Mouse (Mus musculus) heart, embryonic 10.5 days (tissue): ENCODE measurements around the gene Commd2. TPM values are rescaled to one million over a fixed set of nuclear protein-coding genes. Genes with fewer than 3 reads are reported as not detected.

Experiments
- DNase-seq: peaks from one replicate; pipeline ENCODE4 v3.0.0-alpha.2; 2017; ENCODE audit warnings: low spot score
- H3K27ac ChIP-seq: fragments of 300-500 bp; sonication (generic); 2 replicates; pipeline ENCODE4 v1.5.1; 2016; ENCODE audit warnings: mild to moderate bottlenecking
- H3K27me3 ChIP-seq: fragments of 300-500 bp; sonication (generic); 2 replicates; pipeline ENCODE4 v1.6.1; 2016; ENCODE audit warnings: mild to moderate bottlenecking; ENCODE audit not compliant: poor library complexity, insufficient read depth, severe bottlenecking
- H3K36me3 ChIP-seq: fragments of 300-500 bp; sonication (generic); 2 replicates; pipeline ENCODE4 v1.6.1; 2016; ENCODE audit warnings: mild to moderate bottlenecking, moderate library complexity
- H3K4me1 ChIP-seq: fragments of 300-500 bp; sonication (generic); 2 replicates; pipeline ENCODE4 v1.6.1; 2016; ENCODE audit warnings: mild to moderate bottlenecking
- H3K4me3 ChIP-seq: fragments of 300-500 bp; sonication (generic); 2 replicates; pipeline ENCODE4 v1.5.1; 2016; ENCODE audit warnings: mild to moderate bottlenecking, moderate library complexity
- H3K9me3 ChIP-seq: fragments of 300-500 bp; sonication (generic); 2 replicates; pipeline ENCODE4 v1.6.1; 2016; ENCODE audit warnings: mild to moderate bottlenecking, moderate library complexity
- WGBS: fragments of 180-500 bp; shearing (Covaris S2); methylation state at CpG from one replicate; pipeline ENCODE4 v1.1.7; 2016; 5-methylcytosine and 5-hydroxymethylcytosine counted together
- polyA plus RNA-seq: library from polyadenylated mRNA; unstranded; fragments of >200 nt; fragmentation: Nextera tagmentation; extraction: Ambion mirVana; gene quantifications from 2 replicates; pipeline ENCODE4 v1.2.1, GENCODE M21; 2016

Commd2 gene
- polyA plus RNA-seq, 1 experiment from 2014 or later, result 70.2 TPM

DNA sequence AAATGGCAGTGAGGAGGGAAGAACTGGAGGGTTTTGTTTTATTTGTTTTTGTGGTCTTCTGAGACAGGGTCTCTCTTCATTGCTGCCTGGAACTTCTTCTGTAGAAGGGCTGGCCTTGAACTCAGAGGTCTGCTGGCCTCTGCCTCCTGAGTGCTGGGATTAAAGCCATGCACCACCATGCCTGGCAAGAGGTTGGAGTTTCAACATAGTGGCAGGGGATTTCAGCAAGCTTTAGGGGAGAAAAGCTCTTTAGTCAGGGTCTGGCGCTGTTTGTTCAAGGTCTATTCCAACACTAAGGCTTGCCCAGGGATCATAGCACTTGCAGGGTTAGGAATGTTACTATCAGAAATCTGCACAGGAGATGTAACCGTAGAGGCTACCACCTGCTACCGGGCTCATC lies 2.1 kb upstream of the Commd2 start:
- H3K4me1 ChIP-seq, result 0 out of 2 replicates have a peak, but pooled peaks cover 4% of the 10 kb centered on the region
- no peak for DNase-seq
- 0 out of 2 replicates have a peak, but pooled peaks cover 5% of the 10 kb centered on the region for H3K36me3 ChIP-seq
- no peaks in the 10 kb centered on the region for H3K27me3 ChIP-seq
- WGBS, result 76% methylated on average over 3 of the region's 3 CpGs
- no peak overlapping the region for H3K4me3 ChIP-seq
- H3K27ac ChIP-seq, result no peak overlapping the region
- H3K9me3 ChIP-seq, result no peaks in the 10 kb centered on the region

DNA sequence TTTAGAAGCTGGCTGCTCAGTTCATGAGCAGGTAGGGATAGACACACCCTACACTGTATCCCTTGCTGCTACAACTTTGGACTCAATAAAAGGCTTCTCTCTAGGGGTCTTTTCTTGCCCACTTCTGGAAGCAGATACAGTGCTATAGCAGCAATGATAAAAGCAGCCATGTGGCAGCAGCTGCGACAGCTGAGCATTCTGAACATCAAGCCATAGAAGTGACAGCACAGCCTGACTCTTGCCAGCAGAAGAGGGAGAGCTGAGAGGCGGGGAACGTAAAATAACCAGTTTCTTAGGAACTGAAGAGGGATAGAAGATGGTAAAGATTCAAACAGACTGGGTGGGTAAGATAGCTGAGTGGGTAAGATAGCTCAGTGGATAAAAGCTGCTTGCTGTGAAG lies 970 bp upstream of the Commd2 start:
- Histone ChIP-seq H3K27me3 (no peaks in the 10 kb centered on the region), H3K36me3 (0 out of 2 replicates have a peak, but pooled peaks cover 7% of the 10 kb centered on the region), H3K4me1 (0 out of 2 replicates have a peak, but pooled peaks cover 4% of the 10 kb centered on the region), H3K9me3 (no peaks in the 10 kb centered on the region), H3K4me3 (no peak overlapping the region), H3K27ac (no peak overlapping the region)
- no peak for DNase-seq
- 88% methylated on average over 3 of the region's 3 CpGs for WGBS

DNA sequence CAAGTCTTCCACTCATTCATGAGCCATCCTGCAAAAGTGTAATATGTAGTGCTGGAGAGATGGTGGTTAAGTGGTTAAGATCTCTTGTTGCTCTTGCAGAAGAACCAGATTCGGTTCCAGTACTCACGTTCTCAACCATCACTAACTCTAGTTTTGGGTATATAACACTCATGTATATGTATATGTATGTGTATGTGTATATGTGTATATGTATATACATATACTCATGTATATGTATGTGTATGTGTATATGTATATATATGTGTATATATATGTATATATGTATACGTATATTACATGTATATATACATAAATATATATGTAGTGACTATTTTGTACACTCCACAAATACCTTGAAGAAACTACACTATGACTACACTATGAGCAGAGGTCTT lies 347 bp upstream of the Commd2 start:
- Histone ChIP-seq H3K4me3 (peak overlapping the region; percentile 90), H3K36me3 (peaks cover 7% of the 10 kb centered on the region), H3K27me3 (no peaks in the 10 kb centered on the region), H3K27ac (peak overlapping the region; percentile 94), H3K9me3 (no peaks in the 10 kb centered on the region), H3K4me1 (0 out of 2 replicates have a peak, but pooled peaks cover 4% of the 10 kb centered on the region)
- no peak for DNase-seq
- WGBS, result 74% methylated on average over 3 of the region's 3 CpGs

DNA sequence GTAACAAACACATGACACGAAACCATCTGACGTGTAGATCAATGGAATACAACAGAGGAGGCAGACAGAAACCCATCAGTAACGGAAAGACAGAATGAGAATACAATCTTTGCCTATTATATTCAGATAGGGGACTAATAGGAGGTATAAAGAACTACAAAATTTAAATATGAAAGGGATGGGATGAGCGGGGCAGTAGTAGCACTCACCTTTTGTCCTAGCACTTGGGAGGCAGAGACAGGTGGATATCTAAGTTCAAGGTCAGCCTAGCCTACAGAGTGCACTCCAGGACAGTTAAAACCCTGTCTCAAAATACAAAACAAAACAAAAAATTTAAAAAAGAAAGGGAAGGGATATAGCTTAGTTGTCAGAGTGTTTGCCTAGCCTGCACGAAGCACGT lies 8.3 kb downstream of the Commd2 start:
- Histone ChIP-seq H3K27ac (no peak overlapping the region), H3K27me3 (no peaks in the 10 kb centered on the region), H3K4me3 (no peak overlapping the region), H3K9me3 (no peaks in the 10 kb centered on the region), H3K36me3 (peaks cover 27% of the 10 kb centered on the region), H3K4me1 (no peaks in the 10 kb centered on the region)
- DNase-seq, result no peak
- 88% methylated on average over 6 of the region's 6 CpGs for WGBS

GRCm38 (mm10) chr3:57637596-57637995 lies 13.9 kb downstream of the Commd2 start:
- Histone ChIP-seq H3K36me3 (no peaks in the 10 kb centered on the region), H3K27ac (no peak overlapping the region), H3K4me1 (no peaks in the 10 kb centered on the region), H3K9me3 (no peaks in the 10 kb centered on the region), H3K4me3 (no peak overlapping the region), H3K27me3 (no peaks in the 10 kb centered on the region)
- DNase-seq, result no peak
- WGBS, result 66% methylated on average over 6 of the region's 6 CpGs

DNA sequence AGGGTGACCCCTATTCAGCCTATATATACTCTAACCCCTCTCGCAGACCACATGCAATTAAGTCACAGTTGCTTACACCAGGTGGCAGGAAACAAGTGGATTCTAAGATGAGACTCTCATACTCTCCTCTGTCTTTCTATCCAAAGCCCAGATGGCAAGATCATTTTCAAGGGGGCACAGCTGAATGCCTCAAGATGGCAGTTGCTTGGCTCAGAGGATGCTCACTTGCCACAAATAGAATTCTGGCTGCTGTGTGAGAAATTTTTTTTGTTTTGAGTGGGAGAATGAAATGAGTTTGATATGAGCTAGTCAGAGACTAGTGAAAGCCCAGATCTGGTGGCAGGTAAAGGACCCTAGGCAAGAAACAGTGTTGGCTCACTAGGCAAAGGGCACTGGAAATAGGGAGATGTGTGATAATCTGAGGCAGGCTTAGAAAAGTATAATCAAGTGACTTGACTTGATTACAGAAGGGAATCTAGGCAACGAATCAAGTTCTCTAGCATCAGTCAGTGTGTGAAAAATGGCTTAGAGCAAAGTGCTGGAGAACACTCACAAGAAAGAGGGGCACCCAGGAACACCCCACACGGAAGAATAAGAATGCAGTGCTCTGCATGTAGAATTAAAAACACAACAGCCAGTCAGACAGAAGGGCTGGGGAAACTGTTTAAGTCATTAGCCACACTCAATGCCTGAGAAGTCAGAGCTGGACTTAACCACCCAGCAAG lies 16.6 kb downstream of the Commd2 start:
- Histone ChIP-seq H3K9me3 (no peaks in the 10 kb centered on the region), H3K36me3 (no peaks in the 10 kb centered on the region), H3K4me1 (no peaks in the 10 kb centered on the region), H3K27me3 (no peaks in the 10 kb centered on the region), H3K27ac (no peak overlapping the region), H3K4me3 (no peak overlapping the region)
- 72% methylated on average over 3 of the region's 3 CpGs for WGBS
- DNase-seq, result no peak

GRCm38 (mm10) chr3:57626954-57627513 lies 24.5 kb downstream of the Commd2 start:
- no peaks in the 10 kb centered on the region for H3K36me3 ChIP-seq
- no peaks in the 10 kb centered on the region for H3K27me3 ChIP-seq
- H3K9me3 ChIP-seq, result no peaks in the 10 kb centered on the region
- no peaks in the 10 kb centered on the region for H3K4me1 ChIP-seq
- H3K4me3 ChIP-seq, result no peak overlapping the region
- WGBS, result 78% methylated on average over 11 of the region's 11 CpGs
- no peak for DNase-seq
- H3K27ac ChIP-seq, result no peak overlapping the region

DNA sequence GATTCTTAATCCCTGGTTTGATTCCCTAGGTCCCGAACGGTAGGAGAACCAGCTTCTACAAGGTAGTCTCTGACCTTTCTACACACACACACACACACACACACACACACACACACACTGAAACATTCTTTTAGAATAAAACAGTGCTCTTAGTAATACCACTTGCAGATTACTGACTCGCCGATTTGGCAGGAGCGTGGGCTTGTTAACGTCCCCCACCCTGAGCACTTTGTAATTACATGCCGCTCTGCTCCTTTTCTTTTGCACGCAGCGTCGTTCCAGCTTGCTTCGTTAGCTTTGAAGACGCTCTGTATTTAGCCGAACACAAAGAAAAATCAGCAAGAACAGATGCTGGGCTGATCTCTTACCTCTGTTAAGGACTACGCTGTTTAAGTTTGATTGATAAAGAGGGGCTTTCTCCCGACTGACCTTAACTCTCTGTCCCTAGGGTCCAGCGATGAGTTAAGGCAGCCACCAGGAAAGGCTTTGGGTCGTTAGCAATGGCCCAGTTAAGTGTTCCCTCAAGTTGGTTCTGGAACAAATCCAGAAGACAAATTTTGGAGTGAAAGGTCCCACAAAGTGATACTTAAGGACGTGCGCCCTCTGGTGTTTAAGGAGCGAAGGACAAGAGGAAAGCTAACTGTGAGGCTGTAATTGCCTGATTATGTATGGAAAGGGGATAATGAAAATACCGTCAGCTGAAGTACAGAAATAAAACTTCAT lies 26.1 kb downstream of the Commd2 start:
- no peaks in the 10 kb centered on the region for H3K27me3 ChIP-seq
- H3K36me3 ChIP-seq, result no peaks in the 10 kb centered on the region
- H3K4me1 ChIP-seq, result no peaks in the 10 kb centered on the region
- peak overlapping the region; percentile 31; the same call in 1 of the 2 replicates for H3K4me3 ChIP-seq
- 38% methylated on average over 21 of the region's 21 CpGs for WGBS
- H3K27ac ChIP-seq, result 0 out of 2 replicates have a peak overlapping the region, but pooled peaks have one; percentile 0
- no peaks in the 10 kb centered on the region for H3K9me3 ChIP-seq
- no peak for DNase-seq

DNA sequence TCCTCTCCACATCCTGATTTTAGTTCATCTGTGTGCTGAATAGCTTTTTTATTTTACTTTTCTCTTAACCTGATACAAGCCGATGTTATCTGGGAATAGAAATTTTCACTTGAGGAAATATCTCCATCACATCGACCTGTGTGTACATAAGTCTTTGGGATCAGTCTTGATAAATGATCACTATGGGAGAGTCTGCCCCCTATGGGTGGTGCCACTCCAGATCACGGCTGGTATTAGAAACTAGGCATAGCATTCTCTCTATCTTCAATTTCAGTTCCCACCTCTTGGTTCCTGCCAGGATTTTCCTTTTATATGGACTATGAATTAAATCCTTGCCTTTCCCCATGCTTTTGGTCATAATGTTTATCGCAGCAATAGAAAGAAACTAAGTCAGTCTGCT lies 31.8 kb downstream of the Commd2 start:
- no peak for DNase-seq
- 74% methylated on average over 4 of the region's 4 CpGs for WGBS
- H3K36me3 ChIP-seq, result no peaks in the 10 kb centered on the region
- no peak overlapping the region for H3K27ac ChIP-seq
- H3K27me3 ChIP-seq, result no peaks in the 10 kb centered on the region
- H3K9me3 ChIP-seq, result no peaks in the 10 kb centered on the region
- no peak overlapping the region for H3K4me3 ChIP-seq
- no peaks in the 10 kb centered on the region for H3K4me1 ChIP-seq

DNA sequence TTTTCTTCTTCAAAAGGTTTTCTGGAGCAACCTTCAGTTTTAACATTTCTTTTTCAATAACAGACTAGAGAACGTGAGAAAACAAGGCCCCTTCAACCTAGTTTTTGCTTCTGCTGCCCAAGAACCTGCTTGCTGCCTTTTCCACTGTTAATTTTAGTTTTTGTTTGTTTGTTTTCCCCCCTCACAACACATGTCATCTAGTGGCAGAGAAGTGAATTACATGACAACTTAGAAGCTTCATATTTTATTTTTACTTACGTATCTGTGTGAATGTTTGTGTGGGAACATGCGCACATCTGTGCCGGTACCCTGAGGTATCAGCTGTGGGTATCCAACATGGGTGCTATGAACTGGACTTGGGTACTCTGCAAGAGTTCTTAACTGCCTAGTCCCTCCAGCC lies 35.9 kb downstream of the Commd2 start:
- Histone ChIP-seq H3K4me3 (no peak overlapping the region), H3K27me3 (no peaks in the 10 kb centered on the region), H3K27ac (no peak overlapping the region), H3K9me3 (no peaks in the 10 kb centered on the region), H3K36me3 (no peaks in the 10 kb centered on the region), H3K4me1 (peaks cover 6% of the 10 kb centered on the region; the same call in 1 of the 2 replicates)
- no peak for DNase-seq
- WGBS, result 89% methylated on average over 4 of the region's 4 CpGs

GRCm38 (mm10) chr3:57612430-57612997 lies 39.0 kb downstream of the Commd2 start:
- no peak for DNase-seq
- H3K4me1 ChIP-seq, result peaks cover 6% of the 10 kb centered on the region; the same call in 1 of the 2 replicates
- H3K9me3 ChIP-seq, result no peaks in the 10 kb centered on the region
- no peaks in the 10 kb centered on the region for H3K36me3 ChIP-seq
- H3K4me3 ChIP-seq, result no peak overlapping the region
- WGBS, result 71% methylated on average over 3 of the region's 3 CpGs
- H3K27ac ChIP-seq, result no peak overlapping the region
- H3K27me3 ChIP-seq, result no peaks in the 10 kb centered on the region

DNA sequence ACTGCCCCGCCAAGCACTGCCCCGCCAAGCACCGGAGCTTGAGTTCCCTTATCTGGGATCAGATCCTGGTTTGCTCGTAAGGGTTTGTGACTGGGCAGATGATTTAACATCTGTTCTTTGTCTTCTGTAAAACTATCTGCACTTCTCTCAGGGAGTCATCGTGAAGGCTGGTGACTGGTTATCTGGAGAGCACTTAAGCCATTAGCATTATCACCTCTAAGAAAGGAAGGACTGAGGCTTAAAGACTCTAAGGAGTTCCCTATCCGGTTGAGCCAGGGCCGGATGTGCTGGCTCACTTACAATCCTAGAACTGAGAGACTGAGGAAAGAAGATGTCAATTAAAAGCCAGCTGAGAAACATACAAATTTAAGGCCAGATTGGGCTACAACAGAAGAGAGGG lies 39.7 kb downstream of the Commd2 start:
- Histone ChIP-seq H3K9me3 (no peaks in the 10 kb centered on the region), H3K4me3 (no peak overlapping the region), H3K36me3 (no peaks in the 10 kb centered on the region), H3K27me3 (no peaks in the 10 kb centered on the region), H3K27ac (0 out of 2 replicates have a peak overlapping the region, but pooled peaks have one; percentile 16), H3K4me1 (peaks cover 6% of the 10 kb centered on the region; the same call in 1 of the 2 replicates)
- DNase-seq, result no peak
- WGBS, result 10% methylated on average over 7 of the region's 7 CpGs

DNA sequence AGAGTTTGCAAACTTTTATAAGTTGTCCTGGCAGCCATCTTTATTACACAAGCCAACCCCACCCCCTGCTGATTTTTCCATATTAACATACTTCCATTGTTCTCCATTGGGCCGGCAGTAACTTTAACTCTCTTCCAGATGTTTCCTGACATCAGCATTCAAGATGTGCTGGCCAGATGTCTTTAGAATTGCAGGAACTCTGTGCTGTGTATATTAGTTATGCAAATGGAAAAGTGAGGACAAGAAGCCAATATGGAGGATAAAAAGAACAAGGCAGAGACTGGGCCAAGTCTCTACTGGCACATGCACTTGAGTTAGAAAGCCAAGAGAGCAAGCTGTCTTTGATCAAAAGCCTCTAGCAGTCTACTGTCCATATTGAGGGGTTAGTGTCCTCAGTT lies 46.9 kb downstream of the Commd2 start:
- H3K4me1 ChIP-seq, result no peaks in the 10 kb centered on the region
- whole genome bisulfite sequencing, result 65% methylated on average over 1 of the region's 1 CpGs
- no peaks in the 10 kb centered on the region for H3K27me3 ChIP-seq
- no peak overlapping the region for H3K27ac ChIP-seq
- DNase-seq, result no peak
- no peaks in the 10 kb centered on the region for H3K36me3 ChIP-seq
- no peak overlapping the region for H3K4me3 ChIP-seq
- no peaks in the 10 kb centered on the region for H3K9me3 ChIP-seq
